Mouse (Mus musculus): ENCODE results near the gene Iqsec3. TPM values are rescaled to one million over a fixed set of nuclear protein-coding genes. Genes with fewer than 3 reads are reported as not detected.

Iqsec3 gene
- polyA plus RNA-seq, 1 experiment from 2014 or later = not detected

DNA sequence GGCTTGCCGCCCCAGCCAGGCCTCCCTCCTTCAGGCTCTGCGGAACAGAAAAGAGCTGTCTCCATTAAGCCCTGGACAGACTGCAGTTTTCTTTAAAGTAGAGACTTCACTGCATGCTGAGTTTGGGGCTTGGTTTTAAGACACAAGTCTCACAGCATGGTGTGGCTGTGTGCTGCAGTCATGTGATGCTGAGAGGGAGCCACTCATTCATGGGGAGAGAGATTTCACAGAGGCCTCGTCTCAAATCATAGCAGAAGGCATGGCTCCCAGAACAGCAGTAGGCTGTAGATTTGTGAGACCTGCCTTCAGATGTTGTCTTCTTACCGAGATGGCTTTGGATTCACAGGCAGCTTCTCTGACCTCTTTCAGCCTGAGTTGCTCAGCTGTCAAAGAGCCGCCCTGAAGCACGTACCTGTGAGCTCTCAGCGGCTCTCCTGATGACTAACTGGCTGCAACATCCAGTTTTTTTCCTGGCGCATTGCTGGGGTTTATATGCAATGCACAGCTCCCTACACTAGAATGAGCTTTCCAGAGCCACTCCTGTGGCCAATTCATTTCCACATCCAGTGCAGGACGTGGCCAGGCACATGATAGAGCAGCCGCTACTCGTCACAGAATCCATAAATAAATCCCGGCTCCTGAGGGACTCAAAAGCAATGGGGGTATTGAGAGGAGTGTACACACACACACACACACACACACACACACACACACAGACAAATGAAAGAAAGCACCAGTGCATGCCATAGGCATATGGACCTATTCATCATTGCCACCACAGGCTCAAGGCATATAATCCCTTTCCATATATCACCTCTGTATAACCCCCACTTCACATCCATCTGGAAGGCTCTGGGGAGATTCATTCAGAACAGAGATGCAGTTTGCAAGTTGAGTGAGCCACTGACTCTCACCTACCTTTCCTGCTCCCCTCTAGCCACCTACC lies 18.7 kb downstream of the Iqsec3 start:
- no peaks in the 10 kb centered on the region for H3K9me3 ChIP-seq (ENCODE audit: low read depth, low read length)
- H3K36me3 ChIP-seq (ENCODE audit: insufficient read depth) = no peaks in the 10 kb centered on the region
- H3K27me3 ChIP-seq (ENCODE audit: insufficient read depth, low read length) = no peaks in the 10 kb centered on the region
- ATAC-seq (ENCODE audit: insufficient read depth) (no peak), DNase-seq (no peak)
- H3K4me1 ChIP-seq (ENCODE audit: insufficient read depth) = no peaks in the 10 kb centered on the region
- no peak overlapping the region for H3K27ac ChIP-seq (ENCODE audit: low read depth)
- H3K9ac ChIP-seq = no peak overlapping the region
- no peak overlapping the region for H3K4me2 ChIP-seq
- H3K4me3 ChIP-seq (ENCODE audit: low read depth, low read length) = no peak overlapping the region
- no peak for TF ChIP-seq CTCF (IDR thresholded peaks at IDR 0.05; ENCODE audit: low read depth)
- WGBS = 47% methylated on average over 12 of the region's 12 CpGs

DNA sequence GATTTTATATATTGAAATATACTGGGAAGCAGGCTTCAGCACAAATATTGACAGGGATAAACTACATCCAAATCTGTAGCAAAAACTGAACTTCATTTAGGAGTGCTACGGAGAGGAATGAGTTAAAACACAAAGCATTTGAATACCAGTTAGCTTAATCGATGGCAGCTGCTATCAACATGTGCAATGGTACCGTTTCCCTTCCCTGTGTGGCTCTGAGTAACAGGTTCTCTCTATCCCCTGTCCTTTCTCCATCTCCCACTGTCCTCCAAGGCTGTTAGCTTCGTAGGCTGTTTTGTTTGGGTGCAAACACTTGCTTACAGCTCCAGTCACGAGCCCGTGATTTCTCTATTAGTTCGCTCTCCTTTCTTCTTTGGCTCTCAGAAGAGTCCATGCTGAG lies 19.7 kb downstream of the Iqsec3 start:
- Histone ChIP-seq H3K9me3 (ENCODE audit: low read depth, low read length) (no peaks in the 10 kb centered on the region), H3K4me1 (ENCODE audit: insufficient read depth) (no peaks in the 10 kb centered on the region), H3K27ac (ENCODE audit: low read depth) (no peak overlapping the region), H3K9ac (no peak overlapping the region), H3K36me3 (ENCODE audit: insufficient read depth) (no peaks in the 10 kb centered on the region), H3K4me2 (no peak overlapping the region), H3K27me3 (ENCODE audit: insufficient read depth, low read length) (no peaks in the 10 kb centered on the region), H3K4me3 (ENCODE audit: low read depth, low read length) (no peak overlapping the region)
- DNase-seq (no peak), ATAC-seq (ENCODE audit: insufficient read depth) (no peak)
- TF ChIP-seq CTCF (IDR thresholded peaks at IDR 0.05; ENCODE audit: low read depth) = no peak
- WGBS = 48% methylated on average over 7 of the region's 7 CpGs

DNA sequence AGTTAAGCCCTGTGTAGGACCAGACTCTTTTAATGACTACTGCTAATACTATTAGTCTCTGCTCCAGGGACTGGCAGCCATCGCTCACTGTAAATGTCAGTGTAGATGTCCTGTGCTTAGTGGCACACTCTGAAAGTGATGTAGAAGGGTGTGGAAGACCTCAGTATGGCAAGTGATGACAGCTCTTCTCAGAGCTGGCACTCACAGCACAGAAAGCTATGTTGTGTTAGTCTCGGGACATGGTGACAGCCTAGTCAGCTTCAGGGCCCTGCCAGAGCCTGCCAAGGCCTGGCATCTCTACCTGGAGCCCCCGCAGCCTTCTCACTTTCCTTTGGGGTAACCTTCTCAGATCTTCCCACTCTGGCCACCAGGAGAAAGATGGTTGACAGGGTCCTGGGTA lies 21.8 kb downstream of the Iqsec3 start:
- ATAC-seq (ENCODE audit: insufficient read depth) (no peak), DNase-seq (no peak)
- Histone ChIP-seq H3K4me3 (ENCODE audit: low read depth, low read length) (no peak overlapping the region), H3K36me3 (ENCODE audit: insufficient read depth) (no peaks in the 10 kb centered on the region), H3K9ac (no peak overlapping the region), H3K9me3 (ENCODE audit: low read depth, low read length) (no peaks in the 10 kb centered on the region), H3K27ac (ENCODE audit: low read depth) (no peak overlapping the region), H3K4me1 (ENCODE audit: insufficient read depth) (no peaks in the 10 kb centered on the region), H3K4me2 (no peak overlapping the region), H3K27me3 (ENCODE audit: insufficient read depth, low read length) (no peaks in the 10 kb centered on the region)
- 77% methylated on average over 3 of the region's 3 CpGs for WGBS
- TF ChIP-seq CTCF (IDR thresholded peaks at IDR 0.05; ENCODE audit: low read depth) = no peak

DNA sequence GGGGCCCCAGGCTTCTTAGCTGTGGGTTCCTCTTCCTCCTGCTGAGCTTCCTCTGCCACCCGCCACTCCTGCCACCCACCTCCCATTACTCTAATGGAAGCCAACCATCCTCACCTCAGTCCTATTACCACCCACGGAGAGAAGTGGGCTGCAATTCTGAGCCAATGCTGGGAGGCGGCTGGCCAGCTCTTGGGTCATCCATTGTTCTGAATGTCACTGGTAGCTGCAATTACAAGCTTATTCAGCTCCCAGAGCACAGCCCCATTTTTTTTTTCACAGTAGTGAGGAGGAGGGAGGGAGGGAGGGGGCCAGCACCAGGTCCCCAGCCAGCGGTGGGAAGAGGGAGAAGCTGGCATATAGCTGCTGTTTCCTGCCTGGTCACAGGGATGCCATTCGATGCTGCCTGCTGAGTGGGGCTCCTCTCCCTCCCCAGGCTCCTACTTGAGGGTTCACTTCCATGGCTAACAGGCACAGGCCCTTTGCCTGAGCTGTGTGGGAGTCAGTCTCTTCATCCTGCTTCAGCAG lies 32.7 kb downstream of the Iqsec3 start:
- no peak overlapping the region for H3K4me3 ChIP-seq (ENCODE audit: low read depth, low read length)
- H3K4me1 ChIP-seq (ENCODE audit: insufficient read depth) = no peaks in the 10 kb centered on the region
- no peak overlapping the region for H3K4me2 ChIP-seq
- no peak for ATAC-seq (ENCODE audit: insufficient read depth)
- no peaks in the 10 kb centered on the region for H3K9me3 ChIP-seq (ENCODE audit: low read depth, low read length)
- H3K27me3 ChIP-seq (ENCODE audit: insufficient read depth, low read length) = no peaks in the 10 kb centered on the region
- H3K27ac ChIP-seq (ENCODE audit: low read depth) = no peak overlapping the region
- 20% methylated on average over 5 of the region's 5 CpGs for WGBS
- no peak for DNase-seq
- H3K9ac ChIP-seq = no peak overlapping the region
- H3K36me3 ChIP-seq (ENCODE audit: insufficient read depth) = no peaks in the 10 kb centered on the region
- TF ChIP-seq CTCF (IDR thresholded peaks at IDR 0.05; ENCODE audit: low read depth) = no peak

DNA sequence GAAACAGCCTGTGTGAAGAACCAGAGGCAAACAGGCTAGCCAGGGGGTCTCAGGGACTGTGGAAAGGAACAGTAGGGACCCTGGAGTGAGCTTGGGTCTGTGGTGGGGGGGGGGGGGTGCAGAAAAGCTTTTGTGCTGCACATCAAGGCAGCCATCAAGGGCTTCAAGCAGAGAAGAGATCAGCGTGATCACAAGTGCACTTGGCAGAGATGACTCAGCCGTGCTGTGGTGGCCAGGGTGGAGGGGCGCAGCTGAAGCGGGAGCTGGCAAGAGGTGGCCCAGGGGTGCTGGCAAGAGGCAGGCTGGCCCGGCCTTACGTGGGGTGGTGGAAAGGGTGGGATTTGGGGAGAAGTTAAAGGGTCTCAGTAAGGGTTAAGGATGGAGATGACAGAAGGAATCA lies 48.6 kb downstream of the Iqsec3 start:
- H3K27me3 ChIP-seq (ENCODE audit: insufficient read depth, low read length) = no peaks in the 10 kb centered on the region
- no peak for DNase-seq
- H3K4me1 ChIP-seq (ENCODE audit: insufficient read depth) = no peaks in the 10 kb centered on the region
- no peak overlapping the region for H3K4me2 ChIP-seq
- 21% methylated on average over 6 of the region's 6 CpGs for WGBS
- H3K36me3 ChIP-seq (ENCODE audit: insufficient read depth) = no peaks in the 10 kb centered on the region
- H3K27ac ChIP-seq (ENCODE audit: low read depth) = no peak overlapping the region
- H3K9me3 ChIP-seq (ENCODE audit: low read depth, low read length) = no peaks in the 10 kb centered on the region
- TF ChIP-seq CTCF (IDR thresholded peaks at IDR 0.05; ENCODE audit: low read depth) = no peak
- no peak for ATAC-seq (ENCODE audit: insufficient read depth)
- no peak overlapping the region for H3K9ac ChIP-seq
- H3K4me3 ChIP-seq (ENCODE audit: low read depth, low read length) = no peak overlapping the region

DNA sequence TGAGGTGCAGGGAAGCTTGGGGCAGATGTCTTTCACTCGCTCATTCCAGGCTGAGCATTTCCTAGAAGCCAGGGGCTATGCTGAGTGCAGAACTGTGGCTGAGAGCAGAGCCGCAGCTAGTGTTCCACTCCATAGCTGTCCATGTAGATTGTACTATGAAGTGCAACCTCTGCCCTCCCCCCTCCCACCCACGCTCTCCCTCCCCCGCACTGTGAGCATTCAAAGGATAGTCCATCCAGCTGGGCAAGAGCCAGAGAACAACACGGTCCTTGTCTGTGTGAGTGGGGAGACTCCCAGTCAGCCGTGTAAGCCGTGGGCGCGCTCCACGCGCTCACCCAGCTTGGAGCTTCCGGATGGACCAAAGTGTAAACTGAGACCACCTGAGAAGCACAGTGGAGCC lies 49.1 kb downstream of the Iqsec3 start:
- no peak overlapping the region for H3K4me3 ChIP-seq (ENCODE audit: low read depth, low read length)
- no peak overlapping the region for H3K9ac ChIP-seq
- no peak overlapping the region for H3K27ac ChIP-seq (ENCODE audit: low read depth)
- ATAC-seq (ENCODE audit: insufficient read depth) (peak; percentile 14; the same call in 1 of the 2 replicates), DNase-seq (no peak)
- no peak overlapping the region for H3K4me2 ChIP-seq
- no peaks in the 10 kb centered on the region for H3K4me1 ChIP-seq (ENCODE audit: insufficient read depth)
- 19% methylated on average over 12 of the region's 12 CpGs for WGBS
- H3K36me3 ChIP-seq (ENCODE audit: insufficient read depth) = no peaks in the 10 kb centered on the region
- H3K27me3 ChIP-seq (ENCODE audit: insufficient read depth, low read length) = no peaks in the 10 kb centered on the region
- no peak for TF ChIP-seq CTCF (IDR thresholded peaks at IDR 0.05; ENCODE audit: low read depth)
- no peaks in the 10 kb centered on the region for H3K9me3 ChIP-seq (ENCODE audit: low read depth, low read length)

DNA sequence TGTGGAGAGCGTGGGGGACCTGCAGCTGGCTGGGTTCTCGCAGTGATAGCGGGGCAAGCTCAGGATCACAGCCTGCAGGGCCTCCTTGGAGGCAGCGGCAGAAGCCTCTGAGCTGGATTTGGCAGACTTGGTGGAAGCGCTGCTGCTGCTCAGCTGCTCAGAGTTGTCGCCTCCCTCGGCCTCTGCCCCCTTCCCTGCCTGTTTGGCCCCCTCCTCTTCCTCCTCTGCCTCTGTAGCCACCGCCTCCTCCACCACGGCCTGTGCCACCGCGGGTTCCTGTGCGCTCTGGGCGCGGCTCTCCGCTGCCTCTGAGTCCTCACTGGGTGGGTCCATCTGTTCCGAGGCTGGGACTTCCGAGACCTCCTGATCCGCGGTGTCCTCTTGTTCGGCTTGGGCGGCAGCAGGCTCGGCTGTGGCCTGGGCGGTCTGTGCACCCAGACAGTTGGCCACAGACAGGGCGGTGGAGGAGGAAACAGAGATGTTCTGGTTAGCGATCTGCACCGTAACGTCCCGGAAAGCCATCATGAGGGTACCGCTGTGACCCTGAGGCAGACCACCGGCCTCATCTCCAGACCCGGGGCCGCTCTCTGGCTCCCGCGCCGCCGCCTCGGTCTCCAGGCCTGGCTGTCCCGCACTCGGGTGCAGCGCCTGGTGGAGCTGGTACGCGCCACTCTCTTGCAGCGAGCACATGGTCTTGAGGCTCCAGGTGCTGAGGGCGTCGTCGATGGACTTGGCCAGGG lies 60.8 kb downstream of the Iqsec3 start:
- no peak overlapping the region for H3K27ac ChIP-seq (ENCODE audit: low read depth)
- H3K4me2 ChIP-seq = peak overlapping the region; percentile 51
- 2% methylated on average over 46 of the region's 46 CpGs for WGBS
- peaks cover 35% of the 10 kb centered on the region for H3K27me3 ChIP-seq (ENCODE audit: insufficient read depth, low read length)
- H3K36me3 ChIP-seq (ENCODE audit: insufficient read depth) = no peaks in the 10 kb centered on the region
- H3K4me1 ChIP-seq (ENCODE audit: insufficient read depth) = 0 out of 2 replicates have a peak, but pooled peaks cover 3% of the 10 kb centered on the region
- H3K4me3 ChIP-seq (ENCODE audit: low read depth, low read length) = peak overlapping the region; percentile 19; the same call in 1 of the 2 replicates
- H3K9me3 ChIP-seq (ENCODE audit: low read depth, low read length) = no peaks in the 10 kb centered on the region
- no peak overlapping the region for H3K9ac ChIP-seq
- ATAC-seq (ENCODE audit: insufficient read depth) (0 out of 2 replicates have a peak, but pooled peaks have one; percentile 31), DNase-seq (no peak)
- TF ChIP-seq CTCF (IDR thresholded peaks at IDR 0.05; ENCODE audit: low read depth) = no peak
